Mouse (Mus musculus) stomach, embryonic 14.5 days (tissue): ENCODE data around the gene Mob1b. TPM values are rescaled to one million over a fixed set of nuclear protein-coding genes. Genes with fewer than 3 reads are reported as not detected.

Experiments
- ATAC-seq: fragments of 200-750 bp; cut with Nextera tagmentation; 2 replicates; pipeline ENCODE4 v1.8.0; 2017; ENCODE audit warnings: low read depth, moderate TSS enrichment; ENCODE audit not compliant: insufficient number of reproducible peaks, insufficient read depth, low FRiP score
- H3K27ac ChIP-seq: fragments of 300-500 bp; sonication (generic); 2 replicates; pipeline ENCODE4 v1.5.1; 2014; ENCODE audit warnings: mild to moderate bottlenecking, low read length, moderate library complexity, mixed read lengths
- H3K27me3 ChIP-seq: fragments of 300-500 bp; sonication (generic); 2 replicates; pipeline ENCODE4 v1.6.1; 2014; ENCODE audit warnings: low read length, control low read depth, mixed read lengths; ENCODE audit not compliant: control insufficient read depth, insufficient read depth
- H3K36me3 ChIP-seq: fragments of 300-500 bp; sonication (generic); 2 replicates; pipeline ENCODE4 v1.6.1; 2014; ENCODE audit warnings: mild to moderate bottlenecking, control low read depth, low read length, moderate library complexity, mixed read lengths; ENCODE audit not compliant: control insufficient read depth, insufficient read depth
- H3K4me1 ChIP-seq: fragments of 300-500 bp; sonication (generic); 2 replicates; pipeline ENCODE4 v1.6.1; 2014; ENCODE audit warnings: low read length, control low read depth, mixed read lengths; ENCODE audit not compliant: control insufficient read depth, insufficient read depth
- H3K4me2 ChIP-seq: fragments of 300-500 bp; sonication (generic); replicated peaks from 2 replicates; pipeline ENCODE4 v1.6.1; 2014; ENCODE audit warnings: low read depth, low read length, control low read depth
- H3K4me3 ChIP-seq: fragments of 300-500 bp; sonication (generic); 2 replicates; pipeline ENCODE4 v1.5.1; 2014; ENCODE audit warnings: low read depth, low read length, control low read depth
- H3K9ac ChIP-seq: fragments of 300-500 bp; sonication (generic); replicated peaks from 2 replicates; pipeline ENCODE4 v1.6.1; 2014; ENCODE audit warnings: low read depth, mild to moderate bottlenecking, control low read depth, low read length, moderate library complexity, mixed read lengths
- H3K9me3 ChIP-seq: fragments of 300-500 bp; sonication (generic); 2 replicates; pipeline ENCODE4 v1.6.1; 2016; ENCODE audit warnings: low read depth, low read length, control low read depth; ENCODE audit not compliant: control insufficient read depth
- WGBS: fragments of 180-500 bp; shearing (Covaris S2); extraction: QIAGEN DNeasy Blood & Tissue Kit; methylation state at CpG from one replicate; pipeline ENCODE4 v1.1.7; 2014; 5-methylcytosine and 5-hydroxymethylcytosine counted together
- polyA plus RNA-seq: library from polyadenylated mRNA; unstranded; fragments of >200 nt; fragmentation: Nextera tagmentation; extraction: Ambion mirVana; gene quantifications from 2 replicates; pipeline ENCODE4 v1.2.1, GENCODE M21; 2014

The Mob1b gene
- polyA plus RNA-seq, 1 experiment from 2014 or later = 19.0 TPM

GRCm38 (mm10) chr5:88747774-88748173 is 27.1 kb downstream of the Mob1b start:
- Histone ChIP-seq H3K4me2 (no peak overlapping the region), H3K4me3 (no peak overlapping the region), H3K27me3 (no peaks in the 10 kb centered on the region), H3K9ac (no peak overlapping the region), H3K36me3 (0 out of 2 replicates have a peak, but pooled peaks cover 3% of the 10 kb centered on the region), H3K9me3 (no peaks in the 10 kb centered on the region), H3K4me1 (no peaks in the 10 kb centered on the region), H3K27ac (no peak overlapping the region)
- WGBS = 80% methylated on average over 1 of the region's 1 CpGs
- no peak for ATAC-seq

- no peak for ATAC-seq
- Histone ChIP-seq H3K9me3 (no peaks in the 10 kb centered on the region), H3K9ac (no peak overlapping the region), H3K4me3 (no peak overlapping the region), H3K36me3 (peaks cover 12% of the 10 kb centered on the region; the same call in 1 of the 2 replicates), H3K27ac (no peak overlapping the region), H3K4me2 (no peak overlapping the region), H3K27me3 (no peaks in the 10 kb centered on the region), H3K4me1 (no peaks in the 10 kb centered on the region)
- 81% methylated on average over 4 of the region's 4 CpGs for WGBS
Observed at GRCm38 (mm10) chr5:88753199-88753598, 32.5 kb downstream of the Mob1b start.

DNA sequence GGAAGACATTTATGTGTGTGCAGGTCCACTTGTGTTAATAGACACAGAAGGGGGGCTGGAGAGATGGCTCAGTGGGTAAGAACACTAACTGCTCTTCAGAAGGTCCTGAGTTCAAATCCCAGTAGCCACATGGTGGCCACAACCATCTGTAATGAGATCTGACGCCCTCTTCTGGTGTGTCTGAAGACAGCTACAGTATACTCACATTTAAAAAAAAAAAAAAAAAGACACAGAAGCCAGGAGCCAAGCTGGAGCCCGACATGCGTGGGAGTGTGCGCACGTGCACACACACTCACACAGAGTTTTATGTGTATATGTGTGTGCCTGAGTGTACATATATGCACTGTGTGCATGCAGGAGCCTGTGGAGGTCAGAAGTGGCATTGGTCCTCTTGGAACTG is 42.0 kb downstream of the Mob1b start:
- no peak overlapping the region for H3K4me3 ChIP-seq
- peaks cover 8% of the 10 kb centered on the region; the same call in 1 of the 2 replicates for H3K4me1 ChIP-seq
- no peak overlapping the region for H3K27ac ChIP-seq
- 85% methylated on average over 5 of the region's 5 CpGs for WGBS
- no peak overlapping the region for H3K4me2 ChIP-seq
- ATAC-seq = no peak
- no peaks in the 10 kb centered on the region for H3K9me3 ChIP-seq
- H3K27me3 ChIP-seq = no peaks in the 10 kb centered on the region
- H3K9ac ChIP-seq = no peak overlapping the region
- H3K36me3 ChIP-seq = peaks cover 3% of the 10 kb centered on the region; the same call in 1 of the 2 replicates

- peak; percentile 57 for ATAC-seq
- H3K4me3 ChIP-seq = peak overlapping the region; percentile 70
- no peak overlapping the region for H3K27ac ChIP-seq
- H3K9ac ChIP-seq = no peak overlapping the region
- H3K4me1 ChIP-seq = peaks cover 8% of the 10 kb centered on the region; the same call in 1 of the 2 replicates
- no peaks in the 10 kb centered on the region for H3K9me3 ChIP-seq
- peak overlapping the region; percentile 28 for H3K4me2 ChIP-seq
- no peaks in the 10 kb centered on the region for H3K27me3 ChIP-seq
- peaks cover 2% of the 10 kb centered on the region for H3K36me3 ChIP-seq
- WGBS = under 1% methylated on average over 23 of the region's 23 CpGs
Observed at GRCm38 (mm10) chr5:88764430-88764986, 43.9 kb downstream of the Mob1b start.

DNA sequence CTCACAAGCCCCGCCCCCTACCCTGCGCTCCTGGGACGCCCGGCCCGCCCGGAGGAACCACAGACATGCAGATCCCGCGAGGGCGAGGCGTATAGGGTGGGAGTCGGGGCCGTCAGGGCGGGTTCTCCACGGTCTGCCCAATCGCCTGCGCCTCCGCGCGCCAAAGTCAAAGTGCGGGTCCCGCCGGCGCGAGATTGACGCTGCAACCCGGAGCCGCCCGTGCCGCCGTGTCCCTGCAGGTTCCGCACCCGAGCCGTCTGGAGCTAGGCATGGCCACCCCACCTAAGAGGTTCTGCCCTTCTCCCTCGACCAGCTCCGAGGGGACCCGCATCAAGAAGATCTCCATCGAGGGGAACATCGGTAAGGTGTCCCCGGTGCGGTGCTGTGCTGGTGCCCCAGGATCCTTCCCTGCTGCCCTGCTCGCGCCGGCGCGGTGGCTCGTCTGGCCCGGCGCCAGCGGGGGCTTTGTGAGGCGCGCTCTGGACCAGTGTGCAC is 44.4 kb downstream of the Mob1b start, which contains the start of gene Dck:
TSS of gene Dck (plus strand) at position 10 of the 495 bp plus-strand sequence.
- WGBS = under 1% methylated on average over 50 of the region's 51 CpGs
- peak within 1 kb of the TSS; percentile 70 for H3K4me3 ChIP-seq
- peak within 1 kb of the TSS; percentile 60 for H3K4me2 ChIP-seq
- peak within 1 kb of the TSS; percentile 84 for H3K27ac ChIP-seq
- H3K36me3 ChIP-seq = peaks cover 6% of the 10 kb centered on the region
- peaks cover 8% of the 10 kb centered on the region; the same call in 1 of the 2 replicates for H3K4me1 ChIP-seq
- H3K27me3 ChIP-seq = no peaks in the 10 kb centered on the region
- H3K9ac ChIP-seq = peak within 1 kb of the TSS; percentile 73
- no peaks in the 10 kb centered on the region for H3K9me3 ChIP-seq
- ATAC-seq = peak; percentile 100

DNA sequence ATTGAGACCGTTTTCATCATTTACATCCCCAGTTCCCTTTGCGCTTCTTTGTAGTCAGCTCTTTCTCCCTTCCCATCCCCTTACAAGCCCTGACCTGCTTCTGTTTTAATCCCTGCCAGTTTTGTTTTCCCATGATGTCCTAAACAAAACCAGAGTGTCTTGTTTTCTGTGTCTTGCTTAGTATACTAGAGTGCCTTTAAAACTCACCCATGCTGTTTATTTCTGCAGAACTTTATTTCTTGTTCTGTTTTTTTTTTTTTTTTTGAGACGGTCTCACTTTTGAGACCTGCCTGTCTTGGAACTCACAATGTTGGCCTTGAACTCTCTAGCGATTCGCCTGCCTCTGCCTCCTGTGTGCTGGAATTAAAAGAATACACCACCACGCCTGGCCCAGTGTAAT is 44.9 kb downstream of the Mob1b start:
- peak overlapping the region; percentile 70 for H3K4me3 ChIP-seq
- H3K36me3 ChIP-seq = peaks cover 6% of the 10 kb centered on the region
- ATAC-seq = no peak
- H3K27ac ChIP-seq = peak overlapping the region; percentile 84
- no peaks in the 10 kb centered on the region for H3K9me3 ChIP-seq
- H3K4me2 ChIP-seq = peak overlapping the region; percentile 60
- 13% methylated on average over 6 of the region's 6 CpGs for WGBS
- peak overlapping the region; percentile 73 for H3K9ac ChIP-seq
- H3K27me3 ChIP-seq = no peaks in the 10 kb centered on the region
- H3K4me1 ChIP-seq = peaks cover 8% of the 10 kb centered on the region; the same call in 1 of the 2 replicates

DNA sequence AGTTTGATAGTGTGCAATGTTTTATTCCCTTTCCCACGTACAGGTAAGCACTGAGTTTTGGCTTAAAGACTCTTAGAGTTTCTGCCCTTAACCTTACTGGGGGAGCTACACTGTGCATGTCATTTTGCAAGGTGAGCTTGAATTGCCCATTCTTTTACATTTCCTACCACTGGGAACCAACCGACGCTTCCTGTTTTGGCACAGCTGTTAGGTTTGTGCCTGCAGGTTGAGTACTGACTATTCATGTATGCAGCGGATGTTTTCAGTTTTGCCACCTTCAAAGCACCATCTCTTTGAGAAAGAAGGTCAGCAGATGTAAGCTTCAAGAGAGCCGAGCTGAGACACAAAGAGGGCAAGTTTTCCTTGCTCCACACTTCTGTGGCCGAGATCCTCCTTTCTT is 45.5 kb downstream of the Mob1b start:
- Histone ChIP-seq H3K4me1 (peaks cover 8% of the 10 kb centered on the region; the same call in 1 of the 2 replicates), H3K27ac (no peak overlapping the region), H3K4me2 (peak overlapping the region; percentile 60), H3K4me3 (peak overlapping the region; percentile 70), H3K36me3 (peaks cover 6% of the 10 kb centered on the region), H3K27me3 (no peaks in the 10 kb centered on the region), H3K9me3 (no peaks in the 10 kb centered on the region), H3K9ac (no peak overlapping the region)
- ATAC-seq = no peak
- 58% methylated on average over 6 of the region's 6 CpGs for WGBS

- H3K27me3 ChIP-seq = no peaks in the 10 kb centered on the region
- WGBS = 88% methylated on average over 5 of the region's 5 CpGs
- no peak overlapping the region for H3K4me3 ChIP-seq
- no peak for ATAC-seq
- H3K4me1 ChIP-seq = peaks cover 8% of the 10 kb centered on the region; the same call in 1 of the 2 replicates
- no peak overlapping the region for H3K27ac ChIP-seq
- H3K9me3 ChIP-seq = no peaks in the 10 kb centered on the region
- H3K4me2 ChIP-seq = no peak overlapping the region
- peaks cover 6% of the 10 kb centered on the region for H3K36me3 ChIP-seq
- H3K9ac ChIP-seq = no peak overlapping the region
Observed at GRCm38 (mm10) chr5:88766863-88767262, 46.2 kb downstream of the Mob1b start.
